ENCODE assay signal across 32 mouse cellular contexts in genomic region chr12:71850135-71850534, GRCm38 (mm10). TPM values are rescaled to one million over a fixed set of nuclear protein-coding genes. Genes with fewer than 3 reads are reported as not detected.
DNase-seq lines count a peak whose midpoint lies in the region; ATAC-seq and TF ChIP-seq lines count a peak whose summit lies in the region.
"Had no signal": no experiment of that assay in that cellular context is flagged by ENCODE, and none has a peak within 500 bp of the region (broad histone marks: within the 10 kb centered on the region; RNA-seq: fewer than 3 reads in every experiment).

No protein-coding gene starts in this region.

- H3K9ac ChIP-seq in heart, postnatal 0 days (replicated peaks; ENCODE audit: low read depth, low read length) = no peak overlapping the region
- H3K9ac ChIP-seq in lung, embryonic 16.5 days (ENCODE audit: low read length) = no peak overlapping the region
- H3K9ac ChIP-seq in stomach, embryonic 16.5 days (ENCODE audit: low read length) = no peak overlapping the region
- no peak overlapping the region for H3K9ac ChIP-seq in stomach, postnatal 0 days (ENCODE audit: low read length)
- H3K9ac ChIP-seq: embryonic facial prominence, embryonic 13.5 days; forebrain, embryonic 15.5 days; hindbrain, embryonic 14.5 days; limb, embryonic 13.5 days; liver, embryonic 15.5 days had no signal

- DNase-seq in heart, embryonic 10.5 days (ENCODE audit: low spot score) = peak; percentile 52
- DNase-seq in heart, adult 11 months = no peak
- no peak for DNase-seq in heart, postnatal 0 days (ENCODE audit: low spot score)
- no peak for DNase-seq in heart, postnatal 10 days
- DNase-seq in lung, adult 18-20 months = no peak
- no peak for DNase-seq in stomach, postnatal 0 days (ENCODE audit: low spot score)
- DNase-seq: adrenal gland, adult 2 months; adrenal gland, postnatal 36 days; cerebellum, adult 18-20 months; cerebellum, postnatal 10 days; gastrocnemius, adult 2 months; gastrocnemius, postnatal 36 days; heart, adult 2 months; kidney, adult 8-10 months; kidney, postnatal 4 days; right cerebral cortex, postnatal 25 days; spleen, adult 18-20 months; thymus, adult 2 months; thymus, postnatal 36 days had no signal

- no peak for ATAC-seq in heart, postnatal 0 days (ENCODE audit: insufficient read depth, low read depth)
- peak; percentile 40 for ATAC-seq in lung, embryonic 16.5 days (ENCODE audit: low read depth)
- no peak for ATAC-seq in stomach, embryonic 16.5 days (ENCODE audit: insufficient read depth, low FRiP score)
- no peak for ATAC-seq in stomach, postnatal 0 days (ENCODE audit: low FRiP score, low TSS enrichment)
- ATAC-seq: activated CD4-positive, CD25-positive, alpha-beta regulatory T cell, adult 4 months; forebrain, embryonic 15.5 days; midbrain, embryonic 16.5 days had no signal

- no peaks in the 10 kb centered on the region for H3K27me3 ChIP-seq in heart, embryonic 10.5 days (ENCODE audit: insufficient read depth, poor library complexity, severe bottlenecking)
- no peaks in the 10 kb centered on the region for H3K27me3 ChIP-seq in heart, postnatal 0 days (ENCODE audit: control insufficient read depth, insufficient read depth, low read length)
- H3K27me3 ChIP-seq in lung, embryonic 16.5 days (ENCODE audit: control insufficient read depth, insufficient read depth, low read depth, low read length) = no peaks in the 10 kb centered on the region
- H3K27me3 ChIP-seq in stomach, embryonic 16.5 days (ENCODE audit: control insufficient read depth, insufficient read depth, low read length) = no peaks in the 10 kb centered on the region
- no peaks in the 10 kb centered on the region for H3K27me3 ChIP-seq in stomach, postnatal 0 days (ENCODE audit: control insufficient read depth, insufficient read depth, low read length)
- H3K27me3 ChIP-seq: CH12.LX; embryonic facial prominence, embryonic 13.5 days; forebrain, embryonic 15.5 days; limb, embryonic 13.5 days; liver, embryonic 15.5 days had no signal

- no peaks in the 10 kb centered on the region for H3K36me3 ChIP-seq in heart, embryonic 10.5 days
- H3K36me3 ChIP-seq in heart, postnatal 0 days (replicated peaks; ENCODE audit: control insufficient read depth, insufficient read depth, low read length) = no peaks in the 10 kb centered on the region
- H3K36me3 ChIP-seq in lung, embryonic 16.5 days (ENCODE audit: control insufficient read depth, insufficient read depth, low read length) = no peaks in the 10 kb centered on the region
- no peaks in the 10 kb centered on the region for H3K36me3 ChIP-seq in stomach, embryonic 16.5 days (ENCODE audit: control insufficient read depth, insufficient read depth, low read length)
- H3K36me3 ChIP-seq in stomach, postnatal 0 days (ENCODE audit: control insufficient read depth, insufficient read depth, low read length) = no peaks in the 10 kb centered on the region
- H3K36me3 ChIP-seq: embryonic facial prominence, embryonic 13.5 days; forebrain, embryonic 10.5 days; forebrain, embryonic 15.5 days; limb, embryonic 13.5 days had no signal

- H3K4me2 ChIP-seq in heart, postnatal 0 days (ENCODE audit: low read depth, low read length) = no peak overlapping the region
- H3K4me2 ChIP-seq in lung, embryonic 16.5 days (ENCODE audit: low read depth, low read length) = no peak overlapping the region
- no peak overlapping the region for H3K4me2 ChIP-seq in stomach, embryonic 16.5 days (ENCODE audit: low read depth, low read length)
- H3K4me2 ChIP-seq in stomach, postnatal 0 days (replicated peaks; ENCODE audit: low read depth) = no peak overlapping the region
- H3K4me2 ChIP-seq: embryonic facial prominence, embryonic 13.5 days; forebrain, embryonic 15.5 days; hindbrain, embryonic 14.5 days; limb, embryonic 13.5 days; liver, embryonic 15.5 days; midbrain, embryonic 11.5 days had no signal

- no peak for TF ChIP-seq EP300 in heart, postnatal 0 days (IDR thresholded peaks at IDR 0.05; ENCODE audit: low read depth)
- no peak for TF ChIP-seq EP300 in stomach, postnatal 0 days (optimal IDR thresholded peaks at IDR 0.05)

- peak overlapping the region; percentile 37; the same call in 1 of the 2 replicates for H3K27ac ChIP-seq in heart, embryonic 10.5 days
- H3K27ac ChIP-seq in heart, postnatal 0 days (ENCODE audit: low read depth) = 0 out of 2 replicates have a peak overlapping the region, but pooled peaks have one; percentile 1
- no peak overlapping the region for H3K27ac ChIP-seq in lung, embryonic 16.5 days (ENCODE audit: low read length)
- H3K27ac ChIP-seq in stomach, embryonic 16.5 days (ENCODE audit: low read length) = peak overlapping the region; percentile 29; the same call in 1 of the 2 replicates
- H3K27ac ChIP-seq in stomach, postnatal 0 days (replicated peaks) = no peak overlapping the region
- H3K27ac ChIP-seq: embryonic facial prominence, embryonic 13.5 days; forebrain, embryonic 10.5 days; forebrain, embryonic 15.5 days; gastrocnemius, adult 2 months; heart, adult 2 months; hindbrain, embryonic 14.5 days; kidney, postnatal 0 days; limb, embryonic 13.5 days; liver, embryonic 15.5 days had no signal

- intact Hi-C loops in heart, postnatal 10 days (cut with DNase I) = no loop called here

- no peak for TF ChIP-seq CTCF in heart, postnatal 0 days (IDR thresholded peaks at IDR 0.05; ENCODE audit: low read depth)
- TF ChIP-seq CTCF in stomach, postnatal 0 days (IDR thresholded peaks at IDR 0.05; ENCODE audit: low read depth) = no peak

- H3K4me3 ChIP-seq in heart, embryonic 10.5 days = no peak overlapping the region
- H3K4me3 ChIP-seq in heart, postnatal 0 days (ENCODE audit: low read depth, low read length) = no peak overlapping the region
- no peak overlapping the region for H3K4me3 ChIP-seq in lung, embryonic 16.5 days (ENCODE audit: low read length)
- no peak overlapping the region for H3K4me3 ChIP-seq in stomach, embryonic 16.5 days (replicated peaks; ENCODE audit: low read length)
- H3K4me3 ChIP-seq in stomach, postnatal 0 days (ENCODE audit: low read depth, low read length) = no peak overlapping the region
- H3K4me3 ChIP-seq: embryonic facial prominence, embryonic 13.5 days; forebrain, embryonic 10.5 days; forebrain, embryonic 15.5 days; gastrocnemius, adult 2 months; heart, adult 2 months; limb, embryonic 13.5 days; liver, embryonic 15.5 days had no signal

- WGBS in heart, embryonic 10.5 days = 87% methylated on average over 5 of the region's 5 CpGs
- WGBS in heart, postnatal 0 days = 82% methylated on average over 5 of the region's 5 CpGs
- 42% methylated on average over 5 of the region's 5 CpGs for WGBS in lung, embryonic 16.5 days
- WGBS in stomach, embryonic 16.5 days = 44% methylated on average over 5 of the region's 5 CpGs
- WGBS in stomach, postnatal 0 days = 52% methylated on average over 5 of the region's 5 CpGs

- no peaks in the 10 kb centered on the region for H3K9me3 ChIP-seq in heart, embryonic 10.5 days
- H3K9me3 ChIP-seq in heart, postnatal 0 days (replicated peaks; ENCODE audit: control insufficient read depth, low read length) = no peaks in the 10 kb centered on the region
- no peaks in the 10 kb centered on the region for H3K9me3 ChIP-seq in lung, embryonic 16.5 days (ENCODE audit: control insufficient read depth, low read length)
- no peaks in the 10 kb centered on the region for H3K9me3 ChIP-seq in stomach, embryonic 16.5 days (replicated peaks; ENCODE audit: control insufficient read depth, low read length)
- H3K9me3 ChIP-seq in stomach, postnatal 0 days (ENCODE audit: control insufficient read depth, low read length) = no peaks in the 10 kb centered on the region
- H3K9me3 ChIP-seq: embryonic facial prominence, embryonic 13.5 days; forebrain, embryonic 10.5 days; forebrain, embryonic 15.5 days; limb, embryonic 13.5 days; liver, embryonic 15.5 days had no signal

- peaks cover 60% of the 10 kb centered on the region for H3K4me1 ChIP-seq in heart, embryonic 10.5 days
- peaks cover 31% of the 10 kb centered on the region for H3K4me1 ChIP-seq in heart, postnatal 0 days (ENCODE audit: control insufficient read depth, insufficient read depth)
- peaks cover 36% of the 10 kb centered on the region for H3K4me1 ChIP-seq in lung, embryonic 16.5 days (replicated peaks; ENCODE audit: control insufficient read depth, insufficient read depth, low read length)
- H3K4me1 ChIP-seq in stomach, embryonic 16.5 days (ENCODE audit: control insufficient read depth, insufficient read depth, low read length) = peaks cover 11% of the 10 kb centered on the region
- H3K4me1 ChIP-seq in stomach, postnatal 0 days (replicated peaks; ENCODE audit: control insufficient read depth, insufficient read depth) = peaks cover under 1% of the 10 kb centered on the region; the same call in 1 of the 2 replicates

RNA-seq across cellular contexts. Expression of gene Daam1, which starts 19.3 kb away (rescaled TPM):
- polyA plus RNA-seq in heart, embryonic 10.5 days (2016; fragmentation: Nextera tagmentation; extraction: Ambion mirVana) = 11.5 and 20.1 TPM in 2 replicates
- total RNA-seq in heart, postnatal 0 days (2014; rRNA removed; ENCODE audit: low replicate concordance) = 33.8 and 44.5 TPM in 2 replicates
- polyA plus RNA-seq in heart, postnatal 0 days (2015; fragmentation: Nextera tagmentation; extraction: Ambion mirVana) = 12.3 and 12.8 TPM in 2 replicates
- 10 to 100 TPM; 70.7 to 86.4 TPM for total RNA-seq in heart, postnatal 10 days (2021)
- polyA plus RNA-seq in lung, embryonic 16.5 days (2015; fragmentation: Nextera tagmentation; extraction: Ambion mirVana) = 16.0 TPM in 2 replicates
- polyA plus RNA-seq in stomach, embryonic 16.5 days (2015; fragmentation: Nextera tagmentation; extraction: Ambion mirVana) = 12.2 and 13.2 TPM in 2 replicates
- 6.9 and 7.2 TPM in 2 replicates for polyA plus RNA-seq in stomach, postnatal 0 days (2015; fragmentation: Nextera tagmentation; extraction: Ambion mirVana)

Comparison
In these comparisons a context has a peak if more than half of its experiments do, and no peak if none do; other contexts are left out.
1. H3K27ac ChIP-seq: peak in heart, embryonic 10.5 days (single experiment), heart, postnatal 0 days (single experiment) and stomach, embryonic 16.5 days (single experiment); none in lung, embryonic 16.5 days (single experiment) and stomach, postnatal 0 days (single experiment).